Mouse (Mus musculus): ENCODE measurements around the gene Otulin.

- TF ChIP-seq CTCF (IDR thresholded peaks at IDR 0.05) (no peak), EP300 (IDR thresholded peaks at IDR 0.05) (no peak)
Measured at GRCm38 (mm10) chr15:27668001-27668461, 37.5 kb upstream of the Otulin start.

Data from lung, postnatal 0 days (tissue).